Mouse (Mus musculus): ENCODE data around the gene Snx19.

GRCm38 (mm10) chr9:30433914-30434313 lies 7.0 kb downstream of the Snx19 start:
- no peak for TF ChIP-seq GATA1 (IDR thresholded peaks at IDR 0.05; ENCODE audit: borderline replicate concordance, low read length)
- TF ChIP-seq FLI1 (IDR thresholded peaks at IDR 0.05; ENCODE audit: low read length), result no peak
